Mouse (Mus musculus): ENCODE data around the gene Akp3.

The Akp3 gene

DNA sequence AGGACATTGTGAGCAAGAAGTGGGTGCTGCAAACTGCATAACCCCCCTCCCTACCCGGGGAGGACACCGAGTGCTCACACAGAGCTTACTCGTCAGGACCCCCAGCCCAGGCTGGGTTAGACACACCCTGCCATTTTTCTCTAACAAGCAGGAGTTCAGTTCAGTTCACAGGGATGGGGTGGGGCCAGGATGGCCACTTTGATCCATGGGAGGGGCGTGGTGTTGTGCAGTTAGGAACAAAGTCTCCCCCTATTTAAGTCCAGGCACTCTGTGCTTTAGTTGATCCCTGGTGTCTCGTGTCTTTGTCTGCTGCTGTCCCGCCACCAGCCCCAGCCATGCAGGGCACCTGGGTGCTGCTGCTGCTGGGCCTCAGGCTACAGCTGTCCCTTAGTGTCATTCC lies at the start of gene Akp3:
Gene Akp3 (plus strand): TSS at position 301 of the 400 bp plus-strand sequence.
- DNase-seq (ENCODE audit: low spot score in 2 of 2): no peak

DNA sequence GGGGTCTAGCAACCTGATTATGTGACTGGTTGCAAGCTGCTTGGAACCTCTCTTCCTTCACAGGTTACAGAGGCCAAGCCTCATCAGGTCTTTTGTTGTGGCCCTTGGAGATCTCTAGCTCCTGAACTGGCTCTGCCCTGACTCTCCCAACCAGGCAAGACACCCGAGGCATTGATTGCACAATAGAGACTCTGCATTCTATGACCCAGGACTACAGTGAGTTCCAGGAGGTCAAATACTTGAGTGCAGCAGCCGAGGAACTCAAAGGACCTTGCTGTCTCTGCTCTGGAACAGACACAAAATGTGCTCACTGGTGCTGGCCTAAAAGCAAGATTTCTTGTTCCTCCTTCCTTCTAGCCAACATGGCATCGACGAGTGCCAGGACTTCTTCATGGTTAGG lies 38.6 kb upstream of the Akp3 start:
- peak in 1 of 2 experiments; percentile 7 for DNase-seq (ENCODE audit: low spot score in 2 of 2)

GRCm38 (mm10) chr1:87086964-87087363 lies 37.8 kb upstream of the Akp3 start:
- DNase-seq (ENCODE audit: low spot score in 2 of 2): no peak

GRCm38 (mm10) chr1:87089251-87089650 lies 35.5 kb upstream of the Akp3 start:
- no peak for DNase-seq (ENCODE audit: low spot score in 2 of 2)

GRCm38 (mm10) chr1:87089828-87090227 lies 34.9 kb upstream of the Akp3 start, which contains the start of gene Alppl2:
Gene Alppl2, minus strand, starts transcription at chr1:87089928.
- no peak for DNase-seq (ENCODE audit: low spot score in 2 of 2)

GRCm38 (mm10) chr1:87095642-87096041 lies 29.1 kb upstream of the Akp3 start:
- no peak for DNase-seq (ENCODE audit: low spot score in 2 of 2)

- DNase-seq (ENCODE audit: low spot score in 2 of 2): peak; percentile 33 to 45
These were observed 26.3 kb upstream of the Akp3 start for GRCm38 (mm10) chr1:87098358-87098975.

DNA sequence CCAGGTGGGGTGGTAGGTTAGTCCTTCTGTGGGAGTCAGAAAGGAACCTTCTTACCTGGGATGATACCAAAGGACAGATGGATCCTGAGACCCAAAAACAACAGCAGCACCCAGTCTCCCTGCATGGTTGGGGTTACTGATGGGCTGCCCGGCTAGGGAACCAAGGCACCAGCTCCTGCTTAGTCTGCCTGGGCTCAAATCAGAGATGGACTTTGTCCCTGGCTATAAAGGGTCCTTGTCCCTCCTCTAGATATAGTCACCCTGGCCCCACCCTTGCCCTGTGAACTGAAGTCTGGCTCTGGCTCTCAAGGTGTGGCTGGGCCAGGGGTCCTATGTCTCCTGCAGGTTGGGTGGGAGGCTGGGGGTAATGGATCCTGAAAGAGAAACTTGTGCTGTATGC lies 23.4 kb upstream of the Akp3 start, which contains the start of gene Alpi:
Gene Alpi (minus strand): TSS at position 196 of the 400 bp plus-strand sequence.
- no peak for DNase-seq (ENCODE audit: low spot score in 2 of 2)

DNA sequence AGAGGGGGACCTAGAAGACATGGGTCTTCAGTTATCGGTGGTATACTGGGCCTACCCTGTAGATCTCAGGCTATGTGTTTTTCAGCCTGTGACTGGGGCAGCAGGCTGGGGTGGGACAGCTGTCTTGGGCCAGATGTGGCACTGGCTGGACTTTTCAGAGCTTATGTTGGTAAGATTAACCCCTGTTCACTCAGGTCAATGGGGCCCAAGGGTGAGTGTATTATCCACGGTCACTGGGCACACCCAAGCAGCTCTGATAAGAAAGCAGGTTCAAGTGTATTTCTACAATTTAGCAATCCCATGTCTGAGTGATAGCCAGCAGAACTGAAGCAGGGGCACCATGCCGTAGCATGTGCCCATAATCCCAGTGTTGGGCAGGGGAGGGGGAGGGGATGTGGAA lies 22.7 kb upstream of the Akp3 start:
- no peak for DNase-seq (ENCODE audit: low spot score in 2 of 2)

- no peak for DNase-seq (ENCODE audit: low spot score in 2 of 2)
These were observed 20.8 kb upstream of the Akp3 start for GRCm38 (mm10) chr1:87103936-87104335.

- DNase-seq (ENCODE audit: low spot score in 2 of 2): no peak
These were observed 18.2 kb upstream of the Akp3 start for GRCm38 (mm10) chr1:87106536-87106935.

DNA sequence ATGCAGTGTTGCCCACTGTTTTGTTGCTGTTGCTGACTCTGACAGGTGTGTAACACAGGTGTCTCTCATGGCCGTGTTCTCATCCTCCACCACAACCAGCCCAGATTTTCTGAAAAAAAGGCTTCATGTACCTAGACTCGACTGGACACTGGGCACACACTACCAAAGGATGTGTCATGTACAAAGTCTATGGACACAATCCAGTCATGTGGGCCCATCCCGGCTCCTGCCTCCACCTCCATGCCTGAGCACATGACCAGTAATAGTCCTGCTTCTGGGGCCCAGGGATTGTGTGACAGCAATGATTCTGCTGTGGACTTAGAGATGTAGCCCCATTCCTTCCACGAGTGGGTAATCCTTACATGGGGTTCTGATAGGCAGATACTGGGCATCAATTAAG lies 16.2 kb upstream of the Akp3 start:
- no peak for DNase-seq (ENCODE audit: low spot score in 2 of 2)

DNA sequence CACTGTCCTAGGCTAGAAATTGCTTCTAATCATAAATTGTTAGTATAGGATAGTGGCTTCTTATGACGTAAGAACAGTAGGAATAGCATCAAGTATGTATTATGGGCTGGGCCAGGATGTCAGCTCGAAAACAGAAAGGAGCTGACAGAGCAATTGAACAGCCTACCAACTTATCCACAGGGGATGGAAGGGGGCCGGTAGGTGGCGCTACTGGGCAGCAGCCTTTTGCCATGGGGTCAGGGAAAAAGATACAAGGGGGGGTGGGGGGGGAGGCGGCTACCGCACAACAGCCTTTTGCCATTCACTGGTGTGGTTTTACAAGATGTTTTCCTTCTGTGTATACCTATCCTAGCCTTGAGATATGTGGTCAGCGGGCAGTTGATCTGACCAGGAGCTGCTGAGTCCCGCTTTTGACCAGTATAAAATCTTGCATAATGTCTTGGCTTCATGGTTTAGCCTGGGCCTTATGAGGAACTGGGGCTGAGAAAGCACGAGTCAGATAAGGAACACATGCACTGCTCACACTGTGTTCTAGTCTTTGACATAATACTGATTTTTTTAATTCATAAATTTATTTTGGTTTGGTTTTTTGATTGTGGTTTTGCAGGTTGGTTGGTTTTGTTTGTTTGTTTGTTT lies 12.9 kb upstream of the Akp3 start:
- peak in 1 of 2 experiments; percentile 26 for DNase-seq (ENCODE audit: low spot score in 2 of 2)

DNA sequence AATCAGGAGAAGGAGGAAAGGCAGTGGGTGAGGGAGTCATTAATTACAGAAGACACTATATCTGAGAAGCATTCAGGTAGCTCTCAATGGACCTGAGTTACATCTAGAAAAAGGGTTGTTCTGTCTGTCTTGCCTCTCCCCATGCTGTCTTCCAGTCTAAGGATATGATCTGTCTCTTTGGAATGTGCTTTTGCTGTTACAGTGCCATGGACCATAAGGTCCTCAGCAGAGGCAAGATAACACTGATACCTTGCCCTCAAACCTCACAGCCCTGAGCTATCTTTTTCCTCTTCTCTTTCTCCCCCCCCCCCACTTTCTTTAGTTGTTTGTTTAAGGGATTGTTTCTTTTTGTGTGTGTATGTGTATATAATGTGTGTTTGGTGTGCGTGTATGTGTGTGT lies 10.0 kb upstream of the Akp3 start:
- DNase-seq (ENCODE audit: low spot score in 2 of 2): no peak

DNA sequence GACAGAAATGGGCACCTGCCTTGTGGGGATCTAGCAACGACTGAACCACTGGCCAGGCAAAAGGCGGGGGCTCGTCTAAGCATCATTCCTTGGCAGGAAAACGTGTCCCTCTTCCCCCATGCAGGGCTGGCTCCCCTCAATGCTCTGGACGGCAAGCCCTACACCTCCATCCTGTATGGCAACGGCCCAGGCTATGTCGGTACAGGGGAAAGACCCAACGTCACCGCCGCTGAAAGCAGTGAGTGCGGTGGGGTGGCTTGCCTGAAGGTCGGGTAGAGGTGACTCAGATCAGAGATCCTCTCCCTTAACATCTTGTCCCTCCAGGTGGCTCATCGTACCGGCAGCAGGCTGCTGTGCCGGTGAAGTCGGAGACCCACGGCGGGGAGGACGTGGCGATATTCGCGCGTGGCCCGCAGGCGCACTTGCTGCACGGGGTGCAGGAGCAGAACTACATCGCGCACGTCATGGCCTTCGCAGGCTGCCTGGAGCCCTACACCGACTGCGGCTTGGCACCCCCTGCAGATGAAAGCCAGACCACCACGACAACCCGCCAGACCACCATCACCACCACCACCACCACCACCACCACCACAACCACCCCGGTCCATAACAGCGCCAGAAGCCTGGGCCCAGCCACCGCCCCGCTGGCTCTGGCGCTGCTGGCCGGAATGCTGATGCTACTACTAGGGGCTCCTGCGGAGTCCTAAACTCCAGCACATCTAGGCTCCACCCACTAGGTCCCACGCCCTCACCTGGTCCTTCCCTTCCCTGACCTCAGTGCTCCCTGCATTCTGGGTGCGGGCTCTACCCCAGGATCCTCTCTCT lies 2.6 kb downstream of the Akp3 start:
- no peak for DNase-seq (ENCODE audit: low spot score in 2 of 2)

DNA sequence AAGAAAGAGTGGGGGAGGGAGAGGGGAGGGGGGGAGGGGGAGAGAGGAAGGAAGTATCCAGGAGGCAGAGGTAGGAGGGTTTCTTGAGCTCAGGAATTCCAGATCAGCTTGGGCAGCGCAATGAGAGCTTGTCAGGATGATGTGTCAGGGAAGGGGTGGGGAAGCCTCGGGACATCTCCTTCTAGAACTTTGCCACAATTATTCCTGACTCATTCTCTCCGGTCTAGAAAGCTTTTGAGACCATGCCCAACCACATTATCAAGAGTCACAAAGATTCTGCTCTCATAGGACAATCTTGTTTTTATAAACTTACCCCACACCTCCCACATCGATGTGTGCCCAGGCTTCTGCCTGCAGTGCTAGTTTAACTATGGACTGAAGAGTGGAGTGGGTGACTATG lies 7.0 kb downstream of the Akp3 start:
- DNase-seq (ENCODE audit: low spot score in 2 of 2): no peak

DNA sequence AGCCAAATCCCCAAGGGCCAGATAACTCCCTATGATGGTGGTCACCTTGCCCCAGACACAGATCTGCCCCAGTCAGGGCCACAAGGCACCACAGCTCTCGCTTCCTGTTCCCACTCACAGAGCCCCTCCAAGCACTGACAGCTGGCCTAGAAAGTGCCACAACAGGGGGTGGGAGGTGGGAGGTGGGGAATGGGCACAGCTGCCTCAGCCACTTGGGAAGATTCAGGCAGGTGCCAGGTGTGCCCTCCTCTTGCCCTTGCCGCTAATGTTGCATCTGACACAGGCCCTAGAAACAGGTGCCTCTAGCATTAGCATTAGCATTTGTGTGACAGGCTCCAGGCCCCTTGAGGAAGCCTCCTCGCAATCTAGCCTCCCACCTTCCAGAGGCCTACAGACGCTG lies 16.8 kb downstream of the Akp3 start:
- DNase-seq (ENCODE audit: low spot score in 2 of 2): no peak

DNA sequence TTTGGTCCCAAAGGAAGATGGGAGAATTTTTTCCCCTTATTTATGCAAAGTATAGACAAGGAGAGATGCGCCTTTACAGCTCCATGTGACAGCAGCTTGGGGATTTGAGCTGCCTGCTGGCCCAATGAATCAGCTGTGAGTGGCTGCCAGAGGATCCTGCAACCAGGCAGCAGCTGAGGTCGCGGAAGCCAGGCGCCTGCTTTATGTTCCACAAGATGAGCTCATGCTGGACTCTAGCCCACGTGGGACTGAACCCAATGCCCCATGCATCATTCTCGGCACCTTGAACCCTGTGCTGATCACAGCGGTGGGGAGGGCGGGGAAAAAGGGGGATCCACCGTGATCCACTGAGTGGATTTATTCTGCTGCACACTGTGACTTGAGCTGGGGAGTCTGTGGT lies 17.7 kb downstream of the Akp3 start:
- no peak for DNase-seq (ENCODE audit: low spot score in 2 of 2)

GRCm38 (mm10) chr1:87143141-87143540 lies 18.4 kb downstream of the Akp3 start:
- DNase-seq (ENCODE audit: low spot score in 2 of 2): no peak

- DNase-seq (ENCODE audit: low spot score in 2 of 2): no peak
These were observed 24.6 kb downstream of the Akp3 start for GRCm38 (mm10) chr1:87149422-87149821.

GRCm38 (mm10) chr1:87151286-87151685 lies 26.5 kb downstream of the Akp3 start:
- no peak for DNase-seq (ENCODE audit: low spot score in 2 of 2)

- no peak for DNase-seq (ENCODE audit: low spot score in 2 of 2)
These were observed 29.2 kb downstream of the Akp3 start for GRCm38 (mm10) chr1:87153776-87154500.
